Mouse (Mus musculus) naive thymus-derived CD4-positive, alpha-beta T cell, adult 2 months (primary cell): ENCODE measurements around the gene Sin3b.
"Not testable (repeated sequence)": the region's sequence is repeated elsewhere in the genome, so short reads cannot be mapped to it uniquely, and the experiment has no call there.

Source experiments
- DNase-seq: peaks from one replicate; pipeline ENCODE4 v3.0.0-alpha.2; 2011; ENCODE audit warnings: low read depth

Sin3b gene

GRCm38 (mm10) chr8:72722769-72723650, at the start of gene Sin3b:
TSS of gene Sin3b (plus strand) at chr8:72723285.
- DNase-seq: peak; percentile 95

GRCm38 (mm10) chr8:72674184-72674583, 48.9 kb upstream of the Sin3b start:
- DNase-seq: no peak

- no peak for DNase-seq
Measured at GRCm38 (mm10) chr8:72676436-72676835, 46.6 kb upstream of the Sin3b start.

- not testable (repeated sequence) for DNase-seq
Measured at GRCm38 (mm10) chr8:72676844-72677243, 46.2 kb upstream of the Sin3b start.

- no peak for DNase-seq
Measured at GRCm38 (mm10) chr8:72677331-72677730, 45.8 kb upstream of the Sin3b start.

GRCm38 (mm10) chr8:72680133-72680532, 43.0 kb upstream of the Sin3b start:
- DNase-seq: peak; percentile 75

GRCm38 (mm10) chr8:72682051-72682687, 40.9 kb upstream of the Sin3b start:
- no peak for DNase-seq

GRCm38 (mm10) chr8:72683010-72683521, 40.0 kb upstream of the Sin3b start:
- DNase-seq: no peak

GRCm38 (mm10) chr8:72683572-72684099, 39.4 kb upstream of the Sin3b start:
- not testable (repeated sequence) for DNase-seq

GRCm38 (mm10) chr8:72698349-72698926, 24.6 kb upstream of the Sin3b start:
- no peak for DNase-seq

GRCm38 (mm10) chr8:72712569-72712968, 10.5 kb upstream of the Sin3b start:
- DNase-seq: no peak

- no peak for DNase-seq
Measured at GRCm38 (mm10) chr8:72716594-72716993, 6.5 kb upstream of the Sin3b start.

GRCm38 (mm10) chr8:72720541-72720940, 2.5 kb upstream of the Sin3b start:
- DNase-seq: no peak

- DNase-seq: no peak
Measured at GRCm38 (mm10) chr8:72723651-72724001, 541 bp downstream of the Sin3b start.

GRCm38 (mm10) chr8:72728636-72729035, 5.6 kb downstream of the Sin3b start:
- no peak for DNase-seq

- DNase-seq: peak; percentile 71
Measured at GRCm38 (mm10) chr8:72735001-72735400, 11.9 kb downstream of the Sin3b start.

GRCm38 (mm10) chr8:72736868-72737267, 13.8 kb downstream of the Sin3b start:
- no peak for DNase-seq

GRCm38 (mm10) chr8:72746061-72746460, 23.0 kb downstream of the Sin3b start:
- DNase-seq: peak; percentile 74

GRCm38 (mm10) chr8:72749846-72750245, 26.8 kb downstream of the Sin3b start:
- no peak for DNase-seq

- DNase-seq: no peak
Measured at GRCm38 (mm10) chr8:72750266-72750665, 27.2 kb downstream of the Sin3b start.

GRCm38 (mm10) chr8:72751126-72751525, 28.0 kb downstream of the Sin3b start:
- DNase-seq: no peak

- no peak for DNase-seq
Measured at GRCm38 (mm10) chr8:72752289-72752688, 29.2 kb downstream of the Sin3b start.

GRCm38 (mm10) chr8:72753165-72753564, 30.1 kb downstream of the Sin3b start:
- DNase-seq: no peak
